Mouse (Mus musculus) ES-Bruce4 (cell line): ENCODE measurements around the gene Ifnk.

Source experiments
- CTCF ChIP-seq: IDR thresholded peaks from one replicate; pipeline ENCODE4 v1.8.1; 2011; ENCODE audit warnings: low read depth, low read length
- EP300 ChIP-seq: IDR thresholded peaks from 2 replicates; pipeline ENCODE4 v1.6.1; 2011; ENCODE audit warnings: low read depth, low read length; ENCODE audit not compliant: insufficient read depth
- POLR2A ChIP-seq: IDR thresholded peaks from one replicate; pipeline ENCODE4 v1.8.1; 2011; ENCODE audit warnings: low read length; ENCODE audit not compliant: insufficient read depth

GRCm38 (mm10) chr4:35145726-35146125 lies 6.1 kb upstream of the Ifnk start:
- TF ChIP-seq EP300, result no peak
- no peak for TF ChIP-seq POLR2A
- no peak for TF ChIP-seq CTCF
